Mouse (Mus musculus) liver, embryonic 16.5 days (tissue): Measurements from ENCODE around the gene Dpf3. TPM values are rescaled to one million over a fixed set of nuclear protein-coding genes. Genes with fewer than 3 reads are reported as not detected.

Experiments used
- ATAC-seq: fragments of 200-750 bp; cut with Nextera tagmentation; 2 replicates; pipeline ENCODE4 v1.8.0; 2017; ENCODE audit warnings: low read depth, mild to moderate bottlenecking, moderate number of reproducible peaks, moderate library complexity
- H3K27ac ChIP-seq: fragments of 300-500 bp; sonication (generic); 2 replicates; pipeline ENCODE4 v1.5.1; 2014; ENCODE audit warnings: mild to moderate bottlenecking, low read length
- H3K27me3 ChIP-seq: fragments of 300-500 bp; sonication (generic); 2 replicates; pipeline ENCODE4 v1.6.1; 2014; ENCODE audit warnings: low read depth, low read length, mixed read lengths; ENCODE audit not compliant: control insufficient read depth, insufficient read depth
- H3K36me3 ChIP-seq: fragments of 300-500 bp; sonication (generic); 2 replicates; pipeline ENCODE4 v1.6.1; 2014; ENCODE audit warnings: mild to moderate bottlenecking; ENCODE audit not compliant: control insufficient read depth, insufficient read depth
- H3K4me1 ChIP-seq: fragments of 300-500 bp; sonication (generic); 2 replicates; pipeline ENCODE4 v1.6.1; 2014; ENCODE audit warnings: low read depth, low read length, mixed read lengths; ENCODE audit not compliant: control insufficient read depth
- H3K4me2 ChIP-seq: fragments of 300-500 bp; sonication (generic); 2 replicates; pipeline ENCODE4 v1.6.1; 2014; ENCODE audit warnings: low read depth, low read length, mixed read lengths
- H3K4me3 ChIP-seq: fragments of 300-500 bp; sonication (generic); 2 replicates; pipeline ENCODE4 v1.5.1; 2014; ENCODE audit warnings: low read depth, mild to moderate bottlenecking, low read length
- H3K9ac ChIP-seq: fragments of 300-500 bp; sonication (generic); 2 replicates; pipeline ENCODE4 v1.6.1; 2014; ENCODE audit warnings: low read depth, low read length
- H3K9me3 ChIP-seq: fragments of 300-500 bp; sonication (generic); replicated peaks from 2 replicates; pipeline ENCODE4 v1.6.1; 2016; ENCODE audit warnings: low read length; ENCODE audit not compliant: control insufficient read depth
- WGBS: fragments of 180-500 bp; shearing (Covaris S2); extraction: QIAGEN DNeasy Blood & Tissue Kit; methylation state at CpG from one replicate; pipeline ENCODE4 v1.1.7; 2014; ENCODE audit not compliant: insufficient replicate concordance; 5-methylcytosine and 5-hydroxymethylcytosine counted together
- polyA plus RNA-seq: library from polyadenylated mRNA; unstranded; fragments of >200 nt; fragmentation: Nextera tagmentation; extraction: Ambion mirVana; gene quantifications from 2 replicates; pipeline ENCODE4 v1.2.1, GENCODE M21; 2015

Gene Dpf3
- polyA plus RNA-seq, 1 experiment from 2014 or later, result 7.1 TPM

GRCm38 (mm10) chr12:83494196-83494595 lies 6.7 kb upstream of the Dpf3 start:
- no peak overlapping the region for H3K9ac ChIP-seq
- peaks cover 4% of the 10 kb centered on the region for H3K9me3 ChIP-seq
- H3K36me3 ChIP-seq, result no peaks in the 10 kb centered on the region
- H3K27me3 ChIP-seq, result no peaks in the 10 kb centered on the region
- ATAC-seq, result no peak
- H3K4me3 ChIP-seq, result no peak overlapping the region
- H3K4me1 ChIP-seq, result peaks cover under 1% of the 10 kb centered on the region
- 61% methylated on average over 9 of the region's 9 CpGs for WGBS
- H3K27ac ChIP-seq, result no peak overlapping the region
- H3K4me2 ChIP-seq, result no peak overlapping the region

- Histone ChIP-seq H3K36me3 (no peaks in the 10 kb centered on the region), H3K9ac (no peak overlapping the region), H3K9me3 (peaks cover 4% of the 10 kb centered on the region), H3K27me3 (no peaks in the 10 kb centered on the region), H3K27ac (no peak overlapping the region), H3K4me2 (no peak overlapping the region), H3K4me3 (no peak overlapping the region), H3K4me1 (peaks cover 12% of the 10 kb centered on the region)
- no peak for ATAC-seq
- 57% methylated on average over 3 of the region's 3 CpGs for WGBS
These were observed 5.3 kb upstream of the Dpf3 start for GRCm38 (mm10) chr12:83492808-83493207.

- no peak for ATAC-seq
These were observed 4.1 kb upstream of the Dpf3 start for GRCm38 (mm10) chr12:83491609-83492008.

GRCm38 (mm10) chr12:83489748-83490147 lies 2.2 kb upstream of the Dpf3 start:
- ATAC-seq, result no peak
- H3K9me3 ChIP-seq, result peaks cover 4% of the 10 kb centered on the region
- 18% methylated on average over 2 of the region's 2 CpGs for WGBS
- no peak overlapping the region for H3K4me3 ChIP-seq
- no peak overlapping the region for H3K27ac ChIP-seq
- H3K27me3 ChIP-seq, result peaks cover 20% of the 10 kb centered on the region
- peaks cover 29% of the 10 kb centered on the region for H3K4me1 ChIP-seq
- H3K9ac ChIP-seq, result no peak overlapping the region
- H3K36me3 ChIP-seq, result no peaks in the 10 kb centered on the region
- H3K4me2 ChIP-seq, result no peak overlapping the region

More at GRCm38 (mm10) chr12:83491609-83492008, 4.1 kb upstream of the Dpf3 start:
- Histone ChIP-seq H3K36me3 (no peaks in the 10 kb centered on the region), H3K4me2 (no peak overlapping the region), H3K4me3 (no peak overlapping the region), H3K4me1 (peaks cover 12% of the 10 kb centered on the region), H3K27ac (no peak overlapping the region), H3K27me3 (peaks cover 2% of the 10 kb centered on the region; the same call in 1 of the 2 replicates), H3K9me3 (peaks cover 4% of the 10 kb centered on the region), H3K9ac (no peak overlapping the region)
- WGBS, result 50% methylated on average over 1 of the region's 1 CpGs

- WGBS, result 1% methylated on average over 29 of the region's 29 CpGs
- no peak for ATAC-seq
- peaks cover 27% of the 10 kb centered on the region for H3K27me3 ChIP-seq
- peak overlapping the region; percentile 49 for H3K9ac ChIP-seq
- H3K4me2 ChIP-seq, result peak overlapping the region; percentile 90
- H3K4me3 ChIP-seq, result peak overlapping the region; percentile 88
- H3K36me3 ChIP-seq, result no peaks in the 10 kb centered on the region
- 0 out of 2 replicates have a peak overlapping the region, but pooled peaks have one; percentile 3 for H3K27ac ChIP-seq
- H3K9me3 ChIP-seq, result peaks cover 4% of the 10 kb centered on the region
- peaks cover 32% of the 10 kb centered on the region for H3K4me1 ChIP-seq
These were observed 860 bp upstream of the Dpf3 start for GRCm38 (mm10) chr12:83488211-83488941.

- Histone ChIP-seq H3K4me2 (peak overlapping the region; percentile 90), H3K27ac (peak overlapping the region; percentile 82), H3K9me3 (peaks cover 4% of the 10 kb centered on the region), H3K4me1 (peaks cover 35% of the 10 kb centered on the region), H3K36me3 (no peaks in the 10 kb centered on the region), H3K27me3 (peaks cover 27% of the 10 kb centered on the region), H3K9ac (peak overlapping the region; percentile 81), H3K4me3 (peak overlapping the region; percentile 88)
- under 1% methylated on average over 73 of the region's 73 CpGs for WGBS
- peak; percentile 72 for ATAC-seq
These were observed 650 bp downstream of the Dpf3 start for GRCm38 (mm10) chr12:83486671-83487461.

GRCm38 (mm10) chr12:83485911-83486670 lies 1.4 kb downstream of the Dpf3 start:
- Histone ChIP-seq H3K27me3 (peaks cover 27% of the 10 kb centered on the region), H3K4me1 (peaks cover 35% of the 10 kb centered on the region), H3K9ac (peak overlapping the region; percentile 81), H3K36me3 (no peaks in the 10 kb centered on the region), H3K27ac (no peak overlapping the region), H3K4me2 (peak overlapping the region; percentile 90), H3K4me3 (peak overlapping the region; percentile 88), H3K9me3 (no peaks in the 10 kb centered on the region)
- under 1% methylated on average over 53 of the region's 53 CpGs for WGBS
- ATAC-seq, result no peak

GRCm38 (mm10) chr12:83484855-83485745 lies 2.4 kb downstream of the Dpf3 start:
- Histone ChIP-seq H3K9ac (no peak overlapping the region; the same call in 1 of the 2 replicates), H3K27me3 (peaks cover 27% of the 10 kb centered on the region), H3K4me3 (peak overlapping the region; percentile 88), H3K4me2 (peak overlapping the region; percentile 90), H3K4me1 (peaks cover 35% of the 10 kb centered on the region), H3K27ac (no peak overlapping the region), H3K9me3 (no peaks in the 10 kb centered on the region), H3K36me3 (no peaks in the 10 kb centered on the region)
- ATAC-seq, result no peak
- 6% methylated on average over 24 of the region's 24 CpGs for WGBS
